Mouse (Mus musculus) layer of hippocampus, adult 18-20 months (tissue): ENCODE data around the gene Gtpbp6. TPM values are rescaled to one million over a fixed set of nuclear protein-coding genes. Genes with fewer than 3 reads are reported as not detected.
"Not testable (repeated sequence)": the region's sequence is repeated elsewhere in the genome, so short reads cannot be mapped to it uniquely, and the experiment has no call there.

Source experiments
- DNase-seq, 2 experiments: peaks; one replicate each; pipeline ENCODE4 v3.0.0; 2022; ENCODE audit warnings: low spot score in 2 of 2
- total RNA-seq, 2 experiments: library from RNA; stranded (reverse); gene quantifications; 2 replicates each; pipeline ENCODE4 v1.2.3; 2021

Gene Gtpbp6
- total RNA-seq, 2 experiments from 2014 or later = 77.8 to 81.5 TPM

GRCm38 (mm10) chr5:110100921-110101631 is 6.9 kb downstream of the Gtpbp6 start:
- peak in 1 of 2 experiments; percentile 23 for DNase-seq

- no peak for DNase-seq
Observed at GRCm38 (mm10) chr5:110099656-110100580, 8.1 kb downstream of the Gtpbp6 start, which contains the start of gene Plcxd1. TSS of gene Plcxd1 (plus strand) at chr5:110099969.

GRCm38 (mm10) chr5:110098991-110099477 is 9.0 kb downstream of the Gtpbp6 start:
- peak in 1 of 2 experiments; percentile 22 for DNase-seq

- DNase-seq = no peak
Observed at GRCm38 (mm10) chr5:110094847-110095213, 13.2 kb downstream of the Gtpbp6 start.

- DNase-seq = peak; percentile 84 to 94
Observed at GRCm38 (mm10) chr5:110094030-110094846, 13.8 kb downstream of the Gtpbp6 start, which contains the start of gene Gm35315. TSS of gene Gm35315 (minus strand) at chr5:110094420.

- no peak for DNase-seq
Observed at GRCm38 (mm10) chr5:110091546-110091945, 16.5 kb downstream of the Gtpbp6 start.

- DNase-seq = no peak
Observed at GRCm38 (mm10) chr5:110086161-110086866, 21.7 kb downstream of the Gtpbp6 start.

- no peak for DNase-seq
Observed at GRCm38 (mm10) chr5:110082961-110083360, 25.0 kb downstream of the Gtpbp6 start.

- DNase-seq = not testable (repeated sequence)
Observed at GRCm38 (mm10) chr5:110072413-110072812, 35.6 kb downstream of the Gtpbp6 start, which contains the start of gene Gm17655. TSS of gene Gm17655 (minus strand) at chr5:110072513.

GRCm38 (mm10) chr5:110057637-110058408 is 50.2 kb downstream of the Gtpbp6 start:
- DNase-seq = peak; percentile 77 to 91

Other genes starting within 250 kb of the Gtpbp6 start
- 10 to 100 TPM; 35.0 to 38.6 TPM for gene Gm15446, start 184.8 kb downstream of the Gtpbp6 start, total RNA-seq
- 10 to 100 TPM; 49.3 to 51.5 TPM for gene Zfp932, start 111.7 kb downstream of the Gtpbp6 start, total RNA-seq
- 10 to 100 TPM in 1 of 2 experiments, 1 to 10 TPM in 1; 9.5 to 12.9 TPM for gene Gm17655, start 35.7 kb downstream of the Gtpbp6 start, total RNA-seq
- under 1 TPM; 0.40 to 0.43 TPM for gene Gm35315, start 13.8 kb downstream of the Gtpbp6 start, total RNA-seq
- gene Plcxd1, start 8.2 kb downstream of the Gtpbp6 start, total RNA-seq = 1 to 10 TPM; 5.0 to 5.1 TPM
- 10 to 100 TPM; 15.3 to 16.2 TPM for gene Zfp605, start 1.9 kb upstream of the Gtpbp6 start, total RNA-seq
- 10 to 100 TPM; 37.3 to 46.6 TPM for gene Chfr, start 27.6 kb upstream of the Gtpbp6 start, total RNA-seq
- 10 to 100 TPM; 47.9 to 49.6 TPM for gene Golga3, start 68.5 kb upstream of the Gtpbp6 start, total RNA-seq
- 10 to 100 TPM; 43.5 to 48.0 TPM for gene Ankle2, start 122.8 kb upstream of the Gtpbp6 start, total RNA-seq
- gene Pgam5, start 161.7 kb upstream of the Gtpbp6 start, total RNA-seq = 10 to 100 TPM; 52.7 to 60.8 TPM
- 10 to 100 TPM; 11.5 to 15.5 TPM for gene Pxmp2, start 178.0 kb upstream of the Gtpbp6 start, total RNA-seq
- gene Pole, start 178.1 kb upstream of the Gtpbp6 start, total RNA-seq = 1 to 10 TPM; 1.1 to 1.5 TPM
- not detected for gene P2rx2, start 235.0 kb upstream of the Gtpbp6 start, total RNA-seq
- not detected for gene Lrcol1, start 236.5 kb upstream of the Gtpbp6 start, total RNA-seq